Mouse (Mus musculus) heart, embryonic 11.5 days (tissue): ENCODE measurements at regions not wholly inside any gene's neighbourhood (a gene's known extent, or its start where the extent isn't known, plus 50 kb on each side); places are given as distances from the start of the nearest gene placed in this dataset.

ENCODE experiments used
- ATAC-seq: fragments of 200-750 bp; cut with Nextera tagmentation; replicated peaks from 2 replicates; pipeline ENCODE4 v1.8.0; 2017; ENCODE audit warnings: moderate library complexity; ENCODE audit not compliant: insufficient number of reproducible peaks, low FRiP score, low TSS enrichment
- H3K27ac ChIP-seq: fragments of 300-500 bp; sonication (generic); 2 replicates; pipeline ENCODE4 v1.5.1; 2014; ENCODE audit warnings: mild to moderate bottlenecking, low read depth, low read length
- H3K27me3 ChIP-seq: fragments of 300-500 bp; sonication (generic); 2 replicates; pipeline ENCODE4 v1.6.1; 2014; ENCODE audit warnings: mild to moderate bottlenecking, low read length, mixed read lengths; ENCODE audit not compliant: control insufficient read depth, insufficient read depth
- H3K36me3 ChIP-seq: fragments of 300-500 bp; sonication (generic); 2 replicates; pipeline ENCODE4 v1.6.1; 2014; ENCODE audit warnings: mild to moderate bottlenecking, low read length, moderate library complexity, mixed read lengths; ENCODE audit not compliant: control insufficient read depth, insufficient read depth
- H3K4me1 ChIP-seq: fragments of 300-500 bp; sonication (generic); 2 replicates; pipeline ENCODE4 v1.6.1; 2014; ENCODE audit warnings: low read length; ENCODE audit not compliant: control insufficient read depth, insufficient read depth
- H3K4me2 ChIP-seq: fragments of 300-500 bp; sonication (generic); 2 replicates; pipeline ENCODE4 v1.6.1; 2014; ENCODE audit warnings: mild to moderate bottlenecking, moderate library complexity
- H3K4me3 ChIP-seq: fragments of 300-500 bp; sonication (generic); 2 replicates; pipeline ENCODE4 v1.5.1; 2014; ENCODE audit warnings: low read depth, low read length
- H3K9ac ChIP-seq: fragments of 300-500 bp; sonication (generic); 2 replicates; pipeline ENCODE4 v1.6.1; 2014; ENCODE audit warnings: mild to moderate bottlenecking, low read depth, low read length, moderate library complexity
- H3K9me3 ChIP-seq: fragments of 300-500 bp; sonication (generic); replicated peaks from 2 replicates; pipeline ENCODE4 v1.6.1; 2016; ENCODE audit warnings: low read length; ENCODE audit not compliant: control insufficient read depth
- WGBS: fragments of 180-500 bp; shearing (Covaris S2); extraction: QIAGEN DNeasy Blood & Tissue Kit; methylation state at CpG from one replicate; pipeline ENCODE4 v1.1.7; 2014; ENCODE audit not compliant: insufficient replicate concordance; 5-methylcytosine and 5-hydroxymethylcytosine counted together

DNA sequence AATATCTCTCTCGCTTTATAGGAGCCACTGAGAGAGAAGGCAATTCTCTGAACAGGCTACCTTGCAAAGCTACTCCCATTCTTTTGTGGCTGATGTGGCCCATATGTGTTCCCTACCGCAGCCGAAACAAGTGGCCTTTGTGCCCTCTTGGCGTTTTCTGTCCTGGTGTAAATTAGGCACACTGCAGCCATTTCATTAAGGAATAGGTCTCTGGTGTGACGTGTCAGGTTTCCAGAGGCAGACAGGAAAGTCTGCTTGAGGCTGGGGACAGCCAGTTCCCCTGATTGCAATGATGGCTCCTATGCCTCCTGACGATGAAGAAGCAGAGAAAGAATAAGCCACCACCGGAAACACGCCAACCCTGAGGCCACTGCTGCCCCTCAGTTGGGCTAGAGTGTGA lies 59.3 kb upstream of the Bcor start:
- Histone ChIP-seq H3K4me2 (no peak overlapping the region), H3K4me1 (no peaks in the 10 kb centered on the region), H3K9ac (no peak overlapping the region), H3K27me3 (0 out of 2 replicates have a peak, but pooled peaks cover 5% of the 10 kb centered on the region), H3K27ac (no peak overlapping the region), H3K36me3 (no peaks in the 10 kb centered on the region), H3K9me3 (no peaks in the 10 kb centered on the region), H3K4me3 (no peak overlapping the region)
- no peak for ATAC-seq
- 71% methylated on average over 8 of the region's 8 CpGs for WGBS

GRCm38 (mm10) chrX:12224314-12224713 lies 64.2 kb upstream of the Bcor start:
- Histone ChIP-seq H3K9ac (no peak overlapping the region), H3K27me3 (peaks cover 14% of the 10 kb centered on the region), H3K4me3 (no peak overlapping the region), H3K4me2 (no peak overlapping the region), H3K27ac (no peak overlapping the region), H3K9me3 (no peaks in the 10 kb centered on the region), H3K36me3 (no peaks in the 10 kb centered on the region), H3K4me1 (peaks cover 3% of the 10 kb centered on the region; the same call in 1 of the 2 replicates)
- 72% methylated on average over 4 of the region's 4 CpGs for WGBS
- ATAC-seq: no peak

GRCm38 (mm10) chrX:12225116-12225891 lies 65.1 kb upstream of the Bcor start:
- no peak for ATAC-seq
- Histone ChIP-seq H3K4me1 (peaks cover 3% of the 10 kb centered on the region; the same call in 1 of the 2 replicates), H3K36me3 (no peaks in the 10 kb centered on the region), H3K27me3 (peaks cover 14% of the 10 kb centered on the region), H3K4me3 (peak overlapping the region; percentile 26), H3K4me2 (peak overlapping the region; percentile 59), H3K27ac (no peak overlapping the region), H3K9ac (no peak overlapping the region), H3K9me3 (no peaks in the 10 kb centered on the region)
- 9% methylated on average over 17 of the region's 19 CpGs for WGBS

GRCm38 (mm10) chrX:12225892-12226206 lies 65.7 kb upstream of the Bcor start:
- no peak overlapping the region for H3K9ac ChIP-seq
- no peaks in the 10 kb centered on the region for H3K9me3 ChIP-seq
- no peaks in the 10 kb centered on the region for H3K36me3 ChIP-seq
- H3K27me3 ChIP-seq: peaks cover 14% of the 10 kb centered on the region
- no peak for ATAC-seq
- 25% methylated on average over 3 of the region's 3 CpGs for WGBS
- H3K4me1 ChIP-seq: peaks cover 3% of the 10 kb centered on the region; the same call in 1 of the 2 replicates
- no peak overlapping the region for H3K27ac ChIP-seq
- peak overlapping the region; percentile 59 for H3K4me2 ChIP-seq
- peak overlapping the region; percentile 26; the same call in 1 of the 2 replicates for H3K4me3 ChIP-seq

- H3K4me2 ChIP-seq: no peak overlapping the region
- H3K9ac ChIP-seq: no peak overlapping the region
- no peaks in the 10 kb centered on the region for H3K27me3 ChIP-seq
- H3K36me3 ChIP-seq: no peaks in the 10 kb centered on the region
- no peaks in the 10 kb centered on the region for H3K4me1 ChIP-seq
- ATAC-seq: no peak; the same call in 1 of the 2 replicates
- H3K4me3 ChIP-seq: no peak overlapping the region
- no peaks in the 10 kb centered on the region for H3K9me3 ChIP-seq
- H3K27ac ChIP-seq: no peak overlapping the region
- WGBS: 38% methylated on average over 4 of the region's 4 CpGs
Observed at GRCm38 (mm10) chrX:12240505-12241011, 80.4 kb upstream of the Bcor start.

DNA sequence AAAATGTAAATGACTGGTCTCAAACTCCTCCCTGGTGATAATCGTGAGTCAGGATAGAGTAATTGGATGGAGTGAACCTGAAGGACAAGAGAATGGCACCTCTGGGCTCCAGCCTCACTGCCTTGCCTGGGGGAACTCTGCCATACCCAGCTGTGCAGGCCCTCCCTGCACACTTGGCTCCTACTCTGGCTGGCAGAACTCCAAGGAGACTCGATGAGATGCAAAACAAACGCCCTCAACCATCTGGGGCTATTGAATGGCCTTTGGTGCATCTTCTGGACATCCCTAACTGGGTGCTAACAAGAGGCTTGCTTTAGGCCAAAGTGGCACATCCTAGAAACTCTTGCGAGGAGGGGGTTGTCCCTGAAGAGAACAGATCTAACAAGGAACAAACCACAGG lies 81.6 kb upstream of the Bcor start:
- ATAC-seq: no peak
- Histone ChIP-seq H3K4me2 (no peak overlapping the region), H3K4me3 (no peak overlapping the region), H3K27me3 (no peaks in the 10 kb centered on the region), H3K9me3 (no peaks in the 10 kb centered on the region), H3K4me1 (no peaks in the 10 kb centered on the region), H3K36me3 (no peaks in the 10 kb centered on the region), H3K9ac (no peak overlapping the region), H3K27ac (no peak overlapping the region)
- WGBS: 51% methylated on average over 4 of the region's 4 CpGs

- ATAC-seq: no peak
- Histone ChIP-seq H3K9me3 (no peaks in the 10 kb centered on the region), H3K4me2 (no peak overlapping the region), H3K4me1 (no peaks in the 10 kb centered on the region; the same call in 1 of the 2 replicates), H3K27me3 (no peaks in the 10 kb centered on the region), H3K4me3 (no peak overlapping the region), H3K9ac (no peak overlapping the region), H3K27ac (no peak overlapping the region), H3K36me3 (no peaks in the 10 kb centered on the region)
- 35% methylated on average over 4 of the region's 4 CpGs for WGBS
Observed at GRCm38 (mm10) chrX:12249071-12249470, 88.9 kb upstream of the Bcor start.

GRCm38 (mm10) chrX:12249911-12250310 lies 89.8 kb upstream of the Bcor start:
- H3K27ac ChIP-seq: no peak overlapping the region
- H3K4me1 ChIP-seq: no peaks in the 10 kb centered on the region; the same call in 1 of the 2 replicates
- H3K9me3 ChIP-seq: no peaks in the 10 kb centered on the region
- no peak overlapping the region for H3K4me2 ChIP-seq
- H3K36me3 ChIP-seq: no peaks in the 10 kb centered on the region
- no peak overlapping the region for H3K9ac ChIP-seq
- no peak for ATAC-seq
- 79% methylated on average over 4 of the region's 4 CpGs for WGBS
- no peaks in the 10 kb centered on the region for H3K27me3 ChIP-seq
- no peak overlapping the region for H3K4me3 ChIP-seq
